Mouse (Mus musculus) lung, embryonic 15.5 days (tissue): ENCODE measurements at regions not wholly inside any gene's neighbourhood (a gene's known extent, or its start where the extent isn't known, plus 50 kb on each side); places are given as distances from the start of the nearest gene placed in this dataset.
"Not testable (repeated sequence)": the region's sequence is repeated elsewhere in the genome, so short reads cannot be mapped to it uniquely, and the experiment has no call there.

Experiments
- ATAC-seq: fragments of 200-750 bp; cut with Nextera tagmentation; 2 replicates; pipeline ENCODE4 v1.8.0; 2017; ENCODE audit warnings: moderate number of reproducible peaks, borderline replicate concordance; ENCODE audit not compliant: low FRiP score, low TSS enrichment; ENCODE audit errors: extremely low read depth
- H3K27ac ChIP-seq: fragments of 300-500 bp; sonication (generic); 2 replicates; pipeline ENCODE4 v1.5.1; 2015; ENCODE audit warnings: moderate library complexity, mild to moderate bottlenecking, inconsistent platforms
- H3K27me3 ChIP-seq: fragments of 300-500 bp; sonication (generic); 2 replicates; pipeline ENCODE4 v1.6.1; 2015; ENCODE audit warnings: inconsistent platforms
- H3K36me3 ChIP-seq: fragments of 300-500 bp; sonication (generic); 2 replicates; pipeline ENCODE4 v1.6.1; 2015; ENCODE audit warnings: inconsistent platforms
- H3K4me1 ChIP-seq: fragments of 300-500 bp; sonication (generic); 2 replicates; pipeline ENCODE4 v1.6.1; 2015; ENCODE audit warnings: inconsistent platforms
- H3K4me2 ChIP-seq: fragments of 300-500 bp; sonication (generic); 2 replicates; pipeline ENCODE4 v1.6.1; 2015; ENCODE audit warnings: inconsistent platforms, mild to moderate bottlenecking, moderate library complexity
- H3K4me3 ChIP-seq: fragments of 300-500 bp; sonication (generic); 2 replicates; pipeline ENCODE4 v1.5.1; 2015; ENCODE audit warnings: mild to moderate bottlenecking, inconsistent platforms
- H3K9ac ChIP-seq: fragments of 300-500 bp; sonication (generic); 2 replicates; pipeline ENCODE4 v1.6.1; 2015; ENCODE audit warnings: inconsistent platforms
- H3K9me3 ChIP-seq: fragments of 300-500 bp; sonication (generic); 2 replicates; pipeline ENCODE4 v1.6.1; 2016; ENCODE audit warnings: inconsistent platforms
- WGBS: fragments of 180-500 bp; shearing (Covaris S2); methylation state at CpG from one replicate; pipeline ENCODE4 v1.1.7; 2015; 5-methylcytosine and 5-hydroxymethylcytosine counted together

GRCm38 (mm10) chr19:19347017-19347416, 236.0 kb upstream of the Rorb start:
- H3K4me2 ChIP-seq = no peak overlapping the region
- H3K9ac ChIP-seq = no peak overlapping the region
- no peaks in the 10 kb centered on the region for H3K27me3 ChIP-seq
- H3K36me3 ChIP-seq = no peaks in the 10 kb centered on the region
- no peaks in the 10 kb centered on the region for H3K4me1 ChIP-seq
- no peaks in the 10 kb centered on the region for H3K9me3 ChIP-seq
- H3K27ac ChIP-seq = no peak overlapping the region
- 43% methylated on average over 2 of the region's 2 CpGs for WGBS
- ATAC-seq = no peak
- no peak overlapping the region for H3K4me3 ChIP-seq

- 73% methylated on average over 7 of the region's 7 CpGs for WGBS
- H3K4me3 ChIP-seq = no peak overlapping the region
- no peak overlapping the region for H3K9ac ChIP-seq
- H3K27ac ChIP-seq = no peak overlapping the region
- H3K27me3 ChIP-seq = no peaks in the 10 kb centered on the region
- no peaks in the 10 kb centered on the region for H3K36me3 ChIP-seq
- H3K9me3 ChIP-seq = no peaks in the 10 kb centered on the region
- H3K4me1 ChIP-seq = no peaks in the 10 kb centered on the region
- no peak overlapping the region for H3K4me2 ChIP-seq
- ATAC-seq = no peak
Measured at GRCm38 (mm10) chr19:19344426-19344811, 233.4 kb upstream of the Rorb start.

GRCm38 (mm10) chr19:19343702-19344425, 232.9 kb upstream of the Rorb start:
- no peaks in the 10 kb centered on the region for H3K36me3 ChIP-seq
- H3K9me3 ChIP-seq = no peaks in the 10 kb centered on the region
- H3K27ac ChIP-seq = no peak overlapping the region
- no peaks in the 10 kb centered on the region for H3K4me1 ChIP-seq
- H3K4me2 ChIP-seq = no peak overlapping the region
- ATAC-seq = no peak
- no peaks in the 10 kb centered on the region for H3K27me3 ChIP-seq
- WGBS = 42% methylated on average over 10 of the region's 10 CpGs
- no peak overlapping the region for H3K9ac ChIP-seq
- H3K4me3 ChIP-seq = no peak overlapping the region

GRCm38 (mm10) chr19:19307142-19307541, 196.1 kb upstream of the Rorb start:
- not testable (repeated sequence) for H3K27ac ChIP-seq, H3K4me3 ChIP-seq, H3K27me3 ChIP-seq, H3K9ac ChIP-seq, H3K36me3 ChIP-seq, H3K4me2 ChIP-seq, H3K9me3 ChIP-seq, H3K4me1 ChIP-seq, ATAC-seq
- WGBS = 89% methylated on average over 2 of the region's 2 CpGs

GRCm38 (mm10) chr19:19306476-19307131, 195.6 kb upstream of the Rorb start:
- ATAC-seq = no peak
- no peaks in the 10 kb centered on the region for H3K36me3 ChIP-seq
- H3K4me1 ChIP-seq = no peaks in the 10 kb centered on the region
- H3K4me3 ChIP-seq = no peak overlapping the region
- no peaks in the 10 kb centered on the region for H3K9me3 ChIP-seq
- H3K9ac ChIP-seq = no peak overlapping the region
- no peak overlapping the region for H3K4me2 ChIP-seq
- no peak overlapping the region for H3K27ac ChIP-seq
- no peaks in the 10 kb centered on the region for H3K27me3 ChIP-seq
- 70% methylated on average over 6 of the region's 6 CpGs for WGBS

GRCm38 (mm10) chr19:19285864-19286263, 174.9 kb upstream of the Rorb start:
- H3K27me3 ChIP-seq, H3K27ac ChIP-seq, H3K36me3 ChIP-seq, H3K4me2 ChIP-seq, ATAC-seq, H3K9ac ChIP-seq, H3K9me3 ChIP-seq, H3K4me1 ChIP-seq, H3K4me3 ChIP-seq: not testable (repeated sequence)
- WGBS = 79% methylated on average over 3 of the region's 3 CpGs

- Histone ChIP-seq H3K9me3 (no peaks in the 10 kb centered on the region), H3K4me1 (no peaks in the 10 kb centered on the region), H3K36me3 (no peaks in the 10 kb centered on the region), H3K4me2 (no peak overlapping the region), H3K4me3 (no peak overlapping the region), H3K27ac (no peak overlapping the region), H3K9ac (no peak overlapping the region), H3K27me3 (no peaks in the 10 kb centered on the region)
- WGBS = 62% methylated on average over 5 of the region's 5 CpGs
- ATAC-seq = no peak
Measured at GRCm38 (mm10) chr19:19246837-19247560, 136.0 kb upstream of the Rorb start.

- Histone ChIP-seq H3K9ac (no peak overlapping the region), H3K36me3 (no peaks in the 10 kb centered on the region), H3K27me3 (no peaks in the 10 kb centered on the region), H3K9me3 (no peaks in the 10 kb centered on the region), H3K27ac (no peak overlapping the region), H3K4me2 (no peak overlapping the region), H3K4me1 (no peaks in the 10 kb centered on the region), H3K4me3 (no peak overlapping the region)
- no peak for ATAC-seq
- WGBS = 84% methylated on average over 3 of the region's 3 CpGs
Measured at GRCm38 (mm10) chr19:19229305-19229994, 118.5 kb upstream of the Rorb start.

- Histone ChIP-seq H3K27ac (no peak overlapping the region), H3K9me3 (no peaks in the 10 kb centered on the region), H3K27me3 (no peaks in the 10 kb centered on the region), H3K4me2 (no peak overlapping the region), H3K36me3 (no peaks in the 10 kb centered on the region), H3K4me1 (no peaks in the 10 kb centered on the region), H3K9ac (no peak overlapping the region), H3K4me3 (no peak overlapping the region)
- ATAC-seq = no peak
- 83% methylated on average over 6 of the region's 6 CpGs for WGBS
Measured at GRCm38 (mm10) chr19:19220826-19221225, 109.8 kb upstream of the Rorb start.

GRCm38 (mm10) chr19:19219352-19219751, 108.4 kb upstream of the Rorb start:
- no peak for ATAC-seq

GRCm38 (mm10) chr19:19218700-19219099, 107.7 kb upstream of the Rorb start:
- Histone ChIP-seq H3K36me3 (no peaks in the 10 kb centered on the region), H3K4me1 (no peaks in the 10 kb centered on the region), H3K27ac (no peak overlapping the region), H3K4me2 (no peak overlapping the region), H3K27me3 (no peaks in the 10 kb centered on the region), H3K9me3 (no peaks in the 10 kb centered on the region), H3K4me3 (no peak overlapping the region), H3K9ac (no peak overlapping the region)
- WGBS = 63% methylated on average over 3 of the region's 3 CpGs
- no peak for ATAC-seq

More at GRCm38 (mm10) chr19:19219352-19219751, 108.4 kb upstream of the Rorb start:
- Histone ChIP-seq H3K9ac (no peak overlapping the region), H3K36me3 (no peaks in the 10 kb centered on the region), H3K27me3 (no peaks in the 10 kb centered on the region), H3K4me2 (no peak overlapping the region), H3K4me1 (no peaks in the 10 kb centered on the region), H3K4me3 (no peak overlapping the region), H3K27ac (no peak overlapping the region), H3K9me3 (no peaks in the 10 kb centered on the region)
- WGBS = 47% methylated on average over 2 of the region's 2 CpGs

GRCm38 (mm10) chr19:19199534-19199933, 88.5 kb upstream of the Rorb start:
- H3K27me3 ChIP-seq = no peaks in the 10 kb centered on the region
- no peak overlapping the region for H3K4me2 ChIP-seq
- ATAC-seq = no peak
- 65% methylated on average over 8 of the region's 8 CpGs for WGBS
- no peak overlapping the region for H3K9ac ChIP-seq
- no peaks in the 10 kb centered on the region for H3K4me1 ChIP-seq
- H3K27ac ChIP-seq = no peak overlapping the region
- H3K4me3 ChIP-seq = no peak overlapping the region
- no peaks in the 10 kb centered on the region for H3K36me3 ChIP-seq
- no peaks in the 10 kb centered on the region for H3K9me3 ChIP-seq
